Mouse (Mus musculus): ENCODE measurements around the gene Trak2.

- no peak for TF ChIP-seq CEBPB (IDR thresholded peaks at IDR 0.05; ENCODE audit: insufficient read depth, poor library complexity, severe bottlenecking)
- no peak for TF ChIP-seq POLR2A (IDR thresholded peaks at IDR 0.05; ENCODE audit: insufficient read length, low read depth)
- no peak for TF ChIP-seq SRF (IDR thresholded peaks at IDR 0.05; ENCODE audit: control insufficient read depth, insufficient read length, low read depth)
- peak in 1 of 3 experiments; percentile 46 for TF ChIP-seq MYOD1 (IDR thresholded peaks at IDR 0.05; ENCODE audit: control insufficient read depth in 1 of 3, insufficient read length in 2 of 3, low read depth in 2 of 3)
- TF ChIP-seq E2F4 (IDR thresholded peaks at IDR 0.05; ENCODE audit: insufficient read depth): no peak
- no peak for TF ChIP-seq POLR2AphosphoS2 (IDR thresholded peaks at IDR 0.05; ENCODE audit: insufficient read length, low read depth)
Measured at GRCm38 (mm10) chr1:58953686-58954434, 19.4 kb downstream of the Trak2 start.

Measured in myocyte (in vitro differentiated cells).